Mouse (Mus musculus): ENCODE measurements around the gene Iltifb.
A peak's percentile ranks its signal among the peaks of the same experiment; 100 is the strongest.
"Not testable (repeated sequence)": the region's sequence is repeated elsewhere in the genome, so short reads cannot be mapped to it uniquely, and the experiment has no call there.

The Iltifb gene

DNA sequence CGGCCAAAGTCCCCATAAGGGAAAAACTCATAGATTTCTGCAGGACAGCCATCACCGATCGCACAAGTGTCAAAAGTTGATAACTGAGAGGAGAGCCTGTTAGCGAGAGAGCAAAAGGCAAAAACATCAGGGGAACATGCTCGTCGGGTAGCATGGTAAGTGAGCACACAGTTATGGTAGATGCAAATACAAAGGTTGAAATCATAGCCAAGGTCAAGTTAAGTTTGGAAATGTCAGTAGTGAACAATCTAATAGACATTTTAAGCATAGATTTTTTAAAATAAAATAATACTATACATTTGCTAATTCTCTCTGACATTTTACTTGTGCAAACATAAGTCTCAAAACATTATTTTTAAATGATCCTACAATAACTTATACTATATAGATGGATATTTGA, at the start of gene Iltifb:
Gene Iltifb, minus strand, starts transcription at position 101 of the 400 bp plus-strand sequence.
- no peak for DNase-seq (ENCODE audit: low read depth, low spot score)

DNA sequence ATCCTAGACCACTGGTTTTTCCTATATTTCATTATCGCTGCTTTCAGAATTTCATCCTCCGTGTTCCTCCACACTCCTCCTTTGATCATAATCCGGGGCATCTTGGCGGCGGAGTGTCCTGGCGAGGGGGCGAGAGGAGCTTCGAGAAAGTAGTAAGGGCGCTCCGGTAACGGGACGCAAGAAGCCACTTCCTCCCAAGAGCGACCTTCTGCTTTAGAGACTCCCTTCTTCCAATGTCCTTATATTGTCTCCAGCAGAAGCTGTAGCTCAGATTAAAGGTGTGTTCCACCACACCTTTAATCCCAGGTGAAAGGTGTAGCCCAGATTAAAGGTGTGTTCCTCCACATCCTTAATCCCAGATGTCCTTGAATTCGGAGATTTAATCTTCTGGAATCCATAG, 48.3 kb upstream of the Iltifb start, which contains the start of gene Gm9046:
Gene Gm9046, minus strand, starts transcription at position 101 of the 400 bp plus-strand sequence.
- DNase-seq (ENCODE audit: low read depth, low spot score): not testable (repeated sequence)

DNA sequence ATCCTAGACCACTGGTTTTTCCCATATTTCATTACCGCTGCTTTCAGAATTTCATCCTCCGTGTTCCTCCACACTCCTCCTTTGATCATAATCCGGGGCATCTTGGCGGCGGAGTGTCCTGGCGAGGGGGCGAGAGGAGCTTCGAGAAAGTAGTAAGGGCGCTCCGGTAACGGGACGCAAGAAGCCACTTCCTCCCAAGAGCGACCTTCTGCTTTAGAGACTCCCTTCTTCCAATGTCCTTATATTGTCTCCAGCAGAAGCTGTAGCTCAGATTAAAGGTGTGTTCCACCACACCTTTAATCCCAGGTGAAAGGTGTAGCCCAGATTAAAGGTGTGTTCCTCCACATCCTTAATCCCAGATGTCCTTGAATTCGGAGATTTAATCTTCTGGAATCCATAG, 42.9 kb upstream of the Iltifb start, which contains the start of gene Gm9045:
Gene Gm9045, minus strand, starts transcription at position 101 of the 400 bp plus-strand sequence.
- not testable (repeated sequence) for DNase-seq (ENCODE audit: low read depth, low spot score)

DNA sequence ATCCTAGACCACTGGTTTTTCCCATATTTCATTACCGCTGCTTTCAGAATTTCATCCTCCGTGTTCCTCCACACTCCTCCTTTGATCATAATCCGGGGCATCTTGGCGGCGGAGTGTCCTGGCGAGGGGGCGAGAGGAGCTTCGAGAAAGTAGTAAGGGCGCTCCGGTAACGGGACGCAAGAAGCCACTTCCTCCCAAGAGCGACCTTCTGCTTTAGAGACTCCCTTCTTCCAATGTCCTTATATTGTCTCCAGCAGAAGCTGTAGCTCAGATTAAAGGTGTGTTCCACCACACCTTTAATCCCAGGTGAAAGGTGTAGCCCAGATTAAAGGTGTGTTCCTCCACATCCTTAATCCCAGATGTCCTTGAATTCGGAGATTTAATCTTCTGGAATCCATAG, 37.5 kb upstream of the Iltifb start, which contains the start of gene Gm9044:
Gene Gm9044, minus strand, starts transcription at position 101 of the 400 bp plus-strand sequence.
- not testable (repeated sequence) for DNase-seq (ENCODE audit: low read depth, low spot score)

DNA sequence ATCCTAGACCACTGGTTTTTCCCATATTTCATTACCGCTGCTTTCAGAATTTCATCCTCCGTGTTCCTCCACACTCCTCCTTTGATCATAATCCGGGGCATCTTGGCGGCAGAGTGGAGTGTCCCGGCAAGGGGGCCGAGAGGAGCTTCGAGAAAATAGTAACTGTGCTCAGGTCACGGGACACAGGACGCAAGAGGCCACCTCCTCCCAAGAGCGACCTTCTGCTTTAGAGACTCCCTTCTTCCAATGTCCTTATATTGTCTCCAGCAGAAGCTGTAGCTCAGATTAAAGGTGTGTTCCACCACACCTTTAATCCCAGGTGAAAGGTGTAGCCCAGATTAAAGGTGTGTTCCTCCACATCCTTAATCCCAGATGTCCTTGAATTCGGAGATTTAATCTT, 32.0 kb upstream of the Iltifb start, which contains the start of gene Gm9040:
Gene Gm9040, minus strand, starts transcription at position 101 of the 400 bp plus-strand sequence.
- DNase-seq (ENCODE audit: low read depth, low spot score): not testable (repeated sequence)

DNA sequence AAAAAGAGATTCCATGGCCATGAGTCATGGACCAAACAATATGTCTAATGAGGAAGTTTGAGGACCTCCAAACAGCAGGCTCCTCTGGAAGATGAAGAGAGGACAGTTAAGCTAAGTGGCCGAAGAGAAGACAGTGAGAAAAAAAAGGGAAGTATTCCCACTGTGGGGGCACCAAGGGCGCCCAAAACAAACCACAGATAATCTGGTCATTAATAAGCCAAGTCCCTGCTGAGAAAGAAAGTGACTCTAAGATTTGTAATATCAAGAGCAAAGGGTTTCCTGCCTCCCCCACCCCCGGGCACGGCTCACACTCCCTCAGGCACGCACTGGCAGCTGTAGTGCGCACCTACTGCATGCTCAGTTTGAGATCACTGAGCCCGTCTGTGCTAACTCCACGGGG, 24.2 kb upstream of the Iltifb start:
- no peak for DNase-seq (ENCODE audit: low read depth, low spot score)

DNA sequence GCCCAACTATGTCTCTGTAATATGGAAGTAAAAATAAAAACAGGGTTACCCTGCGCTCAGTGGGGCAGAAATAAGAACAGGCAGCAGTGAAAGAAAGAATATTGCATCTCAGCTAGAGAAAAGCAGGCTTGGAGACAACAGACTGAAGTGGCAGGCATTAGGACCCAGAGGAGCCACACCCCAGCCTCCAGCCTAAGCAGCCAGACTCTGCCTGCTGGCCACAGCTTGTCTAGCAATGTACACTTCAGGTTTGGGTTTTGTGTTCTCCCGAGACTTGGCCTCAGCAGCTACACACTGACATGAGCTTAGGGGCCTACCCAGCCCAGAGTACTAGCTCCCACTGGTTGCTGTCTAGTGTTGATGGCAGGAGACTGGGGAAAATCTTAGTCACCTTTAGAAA, 7.3 kb upstream of the Iltifb start:
- not testable (repeated sequence) for DNase-seq (ENCODE audit: low read depth, low spot score)

DNA sequence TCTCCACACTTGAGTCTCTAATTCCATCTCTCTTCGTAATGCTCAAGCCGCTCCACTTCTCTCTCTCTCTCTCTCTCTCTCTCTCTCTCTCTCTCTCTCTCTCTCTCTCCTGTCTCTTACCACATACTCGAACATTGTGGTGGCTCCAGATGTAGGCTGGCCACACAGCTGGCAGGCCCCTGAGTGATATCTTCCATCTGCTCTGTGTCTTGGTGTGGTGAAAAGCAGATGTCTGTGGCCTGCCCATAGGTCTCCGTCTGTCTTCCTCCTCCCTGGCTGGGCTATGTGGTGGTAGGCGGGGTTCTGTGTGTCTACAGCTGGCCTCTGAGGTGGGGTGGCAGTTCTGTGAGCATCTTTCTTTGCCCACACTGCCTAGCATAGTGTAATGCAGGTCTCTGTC, 11.8 kb downstream of the Iltifb start:
- not testable (repeated sequence) for DNase-seq (ENCODE audit: low read depth, low spot score)

DNA sequence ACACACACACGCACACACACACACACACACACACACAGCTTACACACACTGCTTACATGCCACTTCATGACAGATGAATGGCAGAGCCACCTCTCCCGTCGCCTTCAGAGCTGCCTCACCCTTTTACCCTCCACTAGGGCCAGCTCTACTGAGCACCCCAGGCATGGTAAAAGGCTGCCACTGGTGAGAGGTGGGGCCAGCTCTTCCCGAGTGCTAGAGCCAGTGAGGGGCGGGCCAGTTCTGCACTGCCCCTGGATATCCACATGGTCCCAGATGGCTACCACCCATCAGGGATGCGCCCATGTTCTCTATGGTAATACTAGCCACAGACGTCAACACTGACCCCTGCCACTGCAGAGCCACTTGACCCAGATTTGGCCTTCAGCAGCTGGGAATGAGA, 12.3 kb downstream of the Iltifb start:
- DNase-seq (ENCODE audit: low read depth, low spot score): not testable (repeated sequence)

DNA sequence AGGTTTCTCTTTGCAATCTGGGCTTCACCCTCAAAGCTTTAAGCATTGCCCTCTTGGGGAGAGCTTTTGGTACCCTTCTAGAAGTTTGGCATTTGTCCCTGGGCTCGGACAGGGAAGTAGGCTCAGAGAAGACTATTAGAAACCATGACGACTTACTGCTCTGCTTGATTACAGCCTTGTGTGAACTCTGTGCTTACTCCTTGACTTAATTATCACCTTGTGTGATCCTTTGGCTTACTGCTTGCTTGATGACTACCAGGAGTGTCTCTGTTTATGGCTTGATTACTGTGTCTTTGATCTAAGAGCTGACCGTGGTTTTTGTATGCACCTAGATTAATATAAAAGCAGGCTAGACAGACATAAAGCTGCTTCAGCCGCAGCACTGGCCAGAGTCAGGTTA, 16.8 kb downstream of the Iltifb start:
- DNase-seq (ENCODE audit: low read depth, low spot score): not testable (repeated sequence)

DNA sequence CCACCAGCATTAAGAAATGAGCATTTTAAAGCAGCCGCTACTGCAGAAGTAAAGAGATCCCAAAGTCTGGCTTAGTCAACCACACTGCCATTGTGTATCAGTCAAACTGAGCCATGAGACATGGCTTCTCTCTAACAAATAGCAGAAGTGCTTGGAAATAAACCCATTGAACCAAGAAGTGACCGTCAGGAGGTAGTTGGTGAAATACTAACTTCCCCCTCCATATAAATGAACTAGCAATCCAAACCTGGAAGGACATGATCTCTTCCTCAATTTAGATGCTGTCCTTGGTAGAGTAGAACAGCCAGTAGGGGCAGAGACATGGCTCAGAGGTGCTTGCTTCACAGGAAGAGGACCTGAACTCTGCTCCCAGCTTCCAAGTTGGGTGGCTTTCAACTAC, 23.4 kb downstream of the Iltifb start:
- not testable (repeated sequence) for DNase-seq (ENCODE audit: low read depth, low spot score)

DNA sequence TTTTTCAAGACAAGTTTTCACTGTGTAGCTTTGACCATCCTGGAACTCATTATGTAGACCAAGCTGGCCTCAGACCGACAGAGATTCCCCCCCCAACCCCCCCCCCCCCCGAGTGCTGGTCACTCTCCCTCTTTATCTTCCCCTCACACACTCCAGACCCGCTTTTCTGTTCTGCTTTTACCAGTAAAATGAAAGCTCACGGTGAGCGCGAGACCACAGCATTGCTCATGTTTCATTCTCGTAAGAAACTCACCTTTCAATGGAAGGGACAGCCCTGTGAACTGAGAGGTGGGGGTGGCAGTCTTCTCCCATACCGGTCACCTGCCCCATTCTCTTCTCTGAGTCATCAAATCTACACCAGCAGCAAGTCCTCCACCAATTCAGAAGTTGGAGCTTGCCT, 26.0 kb downstream of the Iltifb start:
- DNase-seq (ENCODE audit: low read depth, low spot score): not testable (repeated sequence)

DNA sequence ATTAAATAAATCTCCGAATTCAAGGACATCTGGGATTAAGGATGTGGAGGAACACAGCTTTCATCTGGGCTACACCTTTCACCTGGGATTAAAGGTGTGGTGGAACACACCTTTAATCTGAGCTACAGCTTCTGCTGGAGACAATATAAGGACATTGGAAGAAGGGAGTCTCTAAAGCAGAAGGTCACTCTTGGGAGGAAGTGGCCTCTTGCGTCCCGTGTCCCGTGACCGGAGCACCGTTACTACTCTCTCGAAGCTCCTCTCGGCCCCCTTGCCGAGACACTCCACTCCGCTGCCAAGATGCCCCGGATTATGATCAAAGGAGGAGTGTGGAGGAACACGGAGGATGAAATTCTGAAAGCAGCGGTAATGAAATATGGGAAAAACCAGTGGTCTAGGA, 36.5 kb downstream of the Iltifb start, which contains the start of gene Gm32802:
Gene Gm32802, plus strand, starts transcription at position 301 of the 400 bp plus-strand sequence.
- not testable (repeated sequence) for DNase-seq (ENCODE audit: low read depth, low spot score)

DNA sequence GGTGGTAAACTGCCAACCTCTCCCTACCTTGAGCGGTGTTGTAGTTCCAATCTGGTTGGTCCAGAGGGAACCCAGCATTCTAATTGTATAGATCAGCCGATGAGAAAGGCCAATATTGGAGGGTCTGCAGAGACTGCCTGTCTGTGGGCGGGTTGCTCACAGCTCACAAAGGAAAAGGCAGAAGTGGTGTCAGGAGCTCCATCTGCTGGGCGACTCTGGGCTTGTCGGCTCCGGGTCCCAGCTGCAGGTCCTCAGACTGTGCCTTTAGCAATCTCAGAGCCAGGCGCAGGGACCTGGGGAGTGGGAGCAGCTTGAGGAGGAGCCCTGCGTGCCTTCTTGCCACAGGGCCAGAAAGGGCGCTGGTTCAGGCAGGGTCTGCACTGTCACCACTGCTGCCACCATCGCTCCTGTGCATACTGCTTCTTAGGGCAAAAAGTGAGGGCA, 44.0 kb downstream of the Iltifb start:
- peak; percentile 3 for DNase-seq (ENCODE audit: low read depth, low spot score)

DNA sequence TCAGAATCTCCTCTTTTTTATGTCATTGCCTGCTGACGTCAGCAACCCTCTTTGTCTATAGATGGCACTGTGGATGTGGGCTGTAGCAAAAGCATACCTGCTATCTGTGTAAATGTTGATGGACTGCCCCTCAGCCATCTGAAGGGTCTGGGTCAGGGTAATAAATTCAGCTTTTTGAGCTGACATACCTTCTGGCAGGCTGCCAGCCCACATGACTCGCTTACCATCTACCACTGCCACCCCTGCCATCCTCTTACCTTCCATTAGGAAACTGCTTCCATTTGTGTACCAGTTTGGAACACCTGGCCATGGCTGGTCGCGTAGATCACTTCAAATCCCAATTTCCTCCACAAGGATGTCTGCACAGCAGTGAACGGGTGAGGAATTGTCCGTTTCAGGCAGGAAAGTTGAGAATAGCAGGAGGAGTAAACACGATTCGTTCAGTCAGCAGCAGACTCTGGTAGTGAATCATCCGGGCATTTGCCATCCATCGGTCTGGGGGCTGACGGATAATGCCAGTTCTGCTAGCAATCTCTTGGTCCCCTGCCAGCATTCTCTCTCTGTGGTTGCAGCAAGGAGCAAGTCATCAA, 45.7 kb downstream of the Iltifb start:
- DNase-seq (ENCODE audit: low read depth, low spot score): not testable (repeated sequence)

DNA sequence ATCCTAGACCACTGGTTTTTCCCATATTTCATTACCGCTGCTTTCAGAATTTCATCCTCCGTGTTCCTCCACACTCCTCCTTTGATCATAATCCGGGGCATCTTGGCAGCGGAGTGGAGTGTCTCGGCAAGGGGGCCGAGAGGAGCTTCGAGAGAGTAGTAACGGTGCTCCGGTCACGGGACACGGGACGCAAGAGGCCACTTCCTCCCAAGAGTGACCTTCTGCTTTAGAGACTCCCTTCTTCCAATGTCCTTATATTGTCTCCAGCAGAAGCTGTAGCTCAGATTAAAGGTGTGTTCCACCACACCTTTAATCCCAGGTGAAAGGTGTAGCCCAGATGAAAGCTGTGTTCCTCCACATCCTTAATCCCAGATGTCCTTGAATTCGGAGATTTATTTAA, 54.2 kb downstream of the Iltifb start, which contains the start of gene Gm32717:
Gene Gm32717, minus strand, starts transcription at position 101 of the 400 bp plus-strand sequence.
- DNase-seq (ENCODE audit: low read depth, low spot score): not testable (repeated sequence)
